Mouse (Mus musculus) ovary, postnatal 14 days (tissue): ENCODE measurements around the gene 4933400A11Rik.

Experiments used
- DNase-seq: peaks from one replicate; pipeline ENCODE4 v3.0.0; 2022; ENCODE audit warnings: low spot score

The 4933400A11Rik gene

DNA sequence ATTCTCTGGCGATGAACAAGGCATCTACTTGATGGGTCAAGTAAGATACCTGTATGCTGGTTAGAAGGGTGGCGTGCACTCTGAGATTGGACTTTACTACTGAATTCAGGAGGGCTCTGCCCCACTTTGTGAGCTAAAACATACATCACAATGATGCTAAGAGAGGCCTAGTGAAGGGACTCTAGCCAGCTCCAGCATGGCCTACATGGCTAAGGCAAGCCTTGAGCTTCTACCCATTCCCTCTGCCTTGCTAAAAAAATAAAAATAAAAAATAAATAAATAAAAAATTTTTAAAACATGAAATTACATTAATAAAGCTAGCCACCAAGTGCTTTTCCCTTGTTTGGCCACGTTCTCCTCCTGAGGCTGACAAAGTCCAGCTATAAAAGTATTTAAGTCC lies at the start of gene 4933400A11Rik:
Gene 4933400A11Rik (minus strand): TSS at position 101 of the 400 bp plus-strand sequence.
- no peak for DNase-seq

DNA sequence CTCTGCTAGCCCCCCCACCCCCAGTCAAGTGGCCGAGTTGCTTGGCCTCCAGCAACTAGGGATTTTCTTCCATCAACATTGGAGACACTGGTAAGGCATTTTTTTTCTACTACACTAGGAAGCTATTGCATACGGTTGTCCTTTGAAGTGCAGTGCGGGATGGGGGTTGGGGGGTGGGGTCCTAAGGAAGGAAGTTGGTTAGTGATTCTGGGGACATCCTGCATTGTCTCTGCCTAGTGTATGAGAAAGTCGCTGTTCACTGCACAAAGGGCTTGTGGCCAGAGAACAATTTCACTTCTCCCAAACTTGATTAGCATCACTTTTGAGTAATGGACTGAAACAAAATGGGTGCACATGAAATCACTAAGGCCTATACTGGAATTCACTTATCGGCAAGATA lies 48.7 kb upstream of the 4933400A11Rik start:
- DNase-seq: no peak

DNA sequence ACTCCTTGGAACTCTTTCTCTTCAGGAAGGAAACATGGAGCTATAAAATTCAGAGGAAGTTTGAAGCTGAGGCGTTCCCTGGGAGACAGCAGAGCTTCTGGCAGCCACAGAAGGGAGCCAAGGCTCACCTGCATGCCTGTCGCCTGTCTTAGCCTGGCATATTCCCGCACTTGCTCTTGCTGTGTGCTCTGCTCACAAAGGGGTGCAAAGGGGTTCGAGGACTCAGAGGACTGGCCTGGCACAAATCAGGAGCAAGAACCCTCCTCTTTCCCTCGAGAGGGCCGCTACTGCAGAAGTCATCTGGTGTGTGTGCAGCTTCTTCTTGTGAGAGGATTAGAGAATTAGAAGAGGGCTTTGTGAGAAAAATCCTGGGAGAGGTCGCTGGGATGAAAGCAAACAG lies 48.3 kb upstream of the 4933400A11Rik start:
- no peak for DNase-seq

DNA sequence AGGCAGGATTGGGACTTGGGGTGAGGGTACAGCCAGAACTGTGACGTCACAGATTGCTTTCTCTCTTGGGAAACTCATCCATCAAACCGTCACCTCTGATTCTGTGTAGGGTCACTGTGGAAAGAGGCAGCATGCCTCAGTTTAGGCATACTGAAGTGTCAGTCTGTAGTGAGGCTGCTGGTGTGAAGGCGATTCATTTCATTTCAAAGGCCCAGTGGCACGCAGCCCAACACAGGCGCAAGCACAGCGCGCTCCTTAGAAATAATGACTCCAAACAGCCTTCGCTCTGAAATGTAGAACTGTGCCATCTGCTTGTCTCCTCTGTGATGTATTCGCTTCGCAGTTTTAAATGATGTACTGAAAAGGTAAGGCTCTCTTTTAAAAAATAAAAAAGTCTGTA lies 47.5 kb upstream of the 4933400A11Rik start:
- no peak for DNase-seq

DNA sequence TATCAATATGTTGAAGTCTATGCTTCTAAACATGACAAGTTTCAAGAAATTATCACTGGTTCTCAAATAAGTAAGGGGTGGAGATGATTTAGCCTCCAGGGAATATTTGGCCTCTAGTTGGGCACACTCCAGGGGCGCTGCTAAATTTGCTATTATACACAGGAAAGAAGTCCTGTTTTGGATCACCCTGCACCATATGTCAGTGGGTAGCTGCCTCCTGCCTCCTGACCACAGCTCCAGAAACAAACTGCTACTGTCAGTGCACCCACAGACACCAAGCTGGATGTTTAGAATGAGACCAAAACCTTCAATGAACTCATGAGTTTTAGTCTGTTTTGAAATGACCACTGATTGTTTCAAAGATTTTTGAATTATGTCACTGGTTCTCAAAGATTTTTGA lies 34.2 kb upstream of the 4933400A11Rik start:
- DNase-seq: no peak

DNA sequence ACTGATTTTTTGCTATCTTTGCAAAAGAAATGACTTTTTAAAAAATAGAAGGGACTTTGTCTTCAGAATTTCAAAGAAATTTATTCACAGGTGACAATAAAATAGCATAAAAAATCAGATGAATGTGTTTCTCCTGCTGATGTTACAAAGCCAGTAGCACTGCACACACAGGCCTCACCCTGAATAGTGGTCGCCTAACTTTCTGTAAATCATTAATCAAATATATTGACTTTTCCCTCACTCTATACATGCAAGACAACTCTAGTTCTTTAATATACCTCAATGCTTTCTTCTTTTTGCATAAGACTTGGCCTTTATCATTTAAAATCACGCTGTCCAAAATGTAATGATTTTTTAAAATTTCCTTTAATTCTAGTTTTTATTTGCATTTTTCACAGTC lies 32.3 kb upstream of the 4933400A11Rik start:
- no peak for DNase-seq

DNA sequence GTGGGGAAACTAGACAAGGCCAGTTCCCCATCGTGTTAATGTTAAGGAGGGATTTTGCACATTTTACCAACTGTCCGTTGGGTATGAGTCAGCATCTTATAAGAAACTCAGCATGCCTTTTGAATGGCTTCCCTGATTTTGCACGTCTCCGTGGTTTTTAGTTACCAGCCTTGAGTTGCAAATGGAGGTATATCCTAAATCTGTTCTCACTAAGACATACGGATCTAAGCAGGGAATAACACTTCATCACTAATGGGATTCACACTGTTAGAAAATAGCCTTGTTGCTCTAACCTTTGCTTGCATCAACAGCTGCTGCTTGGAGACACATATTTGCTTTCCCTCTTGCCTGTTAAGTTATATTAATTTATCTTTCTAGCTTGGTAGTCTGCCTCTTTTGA lies 31.9 kb upstream of the 4933400A11Rik start:
- DNase-seq: no peak

DNA sequence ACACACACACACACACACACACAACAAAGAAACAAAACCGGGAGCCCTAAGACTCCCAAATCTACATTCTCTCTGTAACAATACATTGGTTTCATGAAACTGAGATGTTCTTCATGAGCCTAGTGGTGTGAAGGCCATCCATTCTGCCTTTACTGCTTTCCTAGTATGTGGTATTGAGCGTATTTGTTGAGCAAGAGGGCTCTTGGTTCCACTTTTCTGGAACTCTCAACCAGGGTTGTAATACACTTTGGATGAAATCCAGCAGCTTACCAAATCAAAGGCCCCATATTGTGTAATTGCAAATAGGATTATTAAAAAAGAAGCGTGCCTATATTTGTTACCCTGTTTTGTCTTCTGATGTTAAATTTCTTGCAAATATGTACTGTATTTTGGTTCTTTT lies 28.3 kb upstream of the 4933400A11Rik start:
- no peak for DNase-seq

DNA sequence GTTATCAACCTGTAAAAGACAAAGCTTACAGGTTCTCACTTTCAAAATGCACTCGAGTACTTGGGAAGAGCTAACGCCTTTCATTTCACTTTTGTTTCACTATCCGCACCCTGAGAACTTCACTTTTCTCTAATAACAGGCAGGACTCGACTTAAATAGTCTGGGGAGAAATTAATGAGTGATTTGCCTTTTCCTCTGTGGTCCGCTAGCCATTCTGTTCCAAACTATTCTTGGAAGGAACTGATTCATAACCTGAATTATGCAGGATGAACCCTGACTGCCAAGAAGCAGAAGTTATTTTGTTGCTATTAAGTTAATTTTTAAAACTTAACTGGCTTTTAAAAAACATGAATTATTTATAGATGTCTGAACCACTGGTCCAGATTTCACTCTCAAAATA lies 26.4 kb upstream of the 4933400A11Rik start:
- no peak for DNase-seq

DNA sequence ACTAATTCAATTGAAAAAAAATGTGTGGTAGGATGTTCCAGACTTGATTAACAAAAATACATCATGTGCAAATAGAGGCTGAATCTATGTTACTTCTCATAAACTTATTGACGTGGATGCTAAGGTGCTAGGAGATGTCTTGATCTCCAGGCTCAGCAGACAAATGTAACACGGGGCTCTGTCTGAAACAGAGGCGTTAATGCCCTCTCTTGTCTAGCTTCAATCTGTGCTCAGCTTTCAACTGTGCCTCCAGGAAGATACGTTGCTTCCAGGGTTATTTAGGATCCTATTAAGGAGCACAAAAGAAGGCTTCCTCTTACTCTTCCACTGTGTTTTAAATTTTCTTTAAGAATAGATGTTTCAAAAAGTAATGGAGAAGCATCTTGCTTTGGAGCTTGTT lies 20.8 kb upstream of the 4933400A11Rik start:
- DNase-seq: no peak

DNA sequence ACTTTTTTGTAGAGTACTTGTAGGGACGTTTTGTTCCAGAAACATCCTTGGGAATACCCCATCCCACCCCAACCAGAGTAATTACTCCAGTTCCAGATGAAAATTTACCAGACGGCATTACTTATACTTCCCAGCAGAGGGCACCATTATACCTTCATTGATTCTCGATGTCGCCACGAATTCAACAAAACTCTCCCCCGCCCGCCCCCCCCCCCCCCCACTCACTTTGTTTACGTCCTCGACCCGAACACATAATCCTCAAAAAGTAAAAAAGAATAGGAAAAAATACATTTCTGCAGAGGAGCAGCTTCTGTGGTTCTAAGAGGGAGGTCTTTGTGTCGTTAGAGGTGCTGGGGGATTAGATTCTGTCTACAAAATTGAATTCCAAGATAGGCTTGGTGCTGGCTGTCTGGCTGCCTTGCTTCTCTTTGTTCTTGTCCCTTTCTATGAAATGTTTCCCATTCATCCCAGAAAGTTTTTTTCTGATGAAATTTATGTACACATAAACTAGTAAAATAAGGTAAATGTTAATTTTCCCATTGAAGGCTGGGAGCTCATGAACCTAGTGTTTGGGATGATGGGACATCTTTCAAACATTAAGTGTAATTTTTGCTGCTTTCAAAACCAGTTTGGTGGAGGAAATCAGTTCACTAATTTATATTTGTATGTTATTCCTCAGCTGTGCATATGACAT lies 19.7 kb upstream of the 4933400A11Rik start:
- peak; percentile 5 for DNase-seq

DNA sequence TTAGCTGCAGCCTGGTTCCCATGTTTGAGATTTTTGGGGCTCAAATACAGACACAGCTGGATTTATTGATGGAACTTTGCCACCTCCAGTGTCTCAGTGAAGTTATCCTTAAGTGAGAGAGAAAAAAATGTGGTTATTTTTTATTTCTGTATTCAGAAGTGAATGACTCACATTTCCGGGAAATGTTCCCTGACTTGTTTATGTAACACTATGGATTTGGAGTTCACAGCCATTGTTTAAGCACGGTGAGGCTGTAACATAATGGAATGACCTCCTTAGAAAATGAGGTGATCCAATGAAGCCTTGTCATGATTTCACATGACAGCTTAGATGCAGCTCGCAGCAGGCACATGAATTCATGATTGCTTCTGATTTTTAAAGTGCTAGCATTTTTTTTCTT lies 17.7 kb upstream of the 4933400A11Rik start:
- DNase-seq: no peak

DNA sequence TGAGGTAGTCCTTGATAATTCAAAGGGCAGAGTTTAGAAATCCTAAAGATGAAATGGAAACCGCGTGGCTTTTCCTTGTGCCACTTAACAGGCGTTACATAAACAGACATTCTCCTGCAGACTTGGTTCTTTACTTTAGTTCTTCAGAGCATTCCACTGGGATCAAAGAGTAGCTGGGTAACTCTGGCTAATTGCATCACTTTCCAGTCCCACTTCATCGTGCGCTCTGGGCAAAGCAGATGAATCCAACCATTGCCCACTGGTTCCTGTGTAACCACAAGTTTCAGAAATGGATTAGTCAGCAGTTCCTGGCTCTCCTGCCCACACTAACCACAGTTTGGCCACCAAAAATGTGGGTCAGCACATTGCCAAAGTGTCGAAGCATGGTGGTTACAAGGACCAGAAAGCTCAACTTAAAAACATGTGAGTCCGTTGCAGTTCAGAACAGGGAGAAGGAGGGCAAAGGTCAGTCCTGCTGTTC lies 15.4 kb upstream of the 4933400A11Rik start:
- no peak for DNase-seq

DNA sequence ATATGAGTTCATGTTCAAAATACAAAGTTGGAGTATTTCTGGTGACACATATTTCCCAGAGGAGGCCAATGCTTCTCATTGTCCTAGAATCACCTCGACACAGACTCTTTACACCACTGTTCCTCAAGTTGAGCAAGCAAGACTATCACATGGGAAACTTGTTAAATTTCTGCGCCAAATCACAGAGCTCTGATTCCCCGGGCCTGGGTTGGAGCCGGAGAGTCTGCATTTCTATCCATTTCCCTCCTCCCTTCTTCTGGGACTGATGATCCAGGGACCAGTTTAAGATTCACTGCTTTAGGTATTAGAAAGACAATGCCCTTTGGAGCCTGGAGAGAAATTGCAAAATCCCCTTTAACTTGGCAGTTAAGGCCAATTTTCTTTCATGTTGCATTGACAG lies 15.0 kb upstream of the 4933400A11Rik start:
- no peak for DNase-seq

DNA sequence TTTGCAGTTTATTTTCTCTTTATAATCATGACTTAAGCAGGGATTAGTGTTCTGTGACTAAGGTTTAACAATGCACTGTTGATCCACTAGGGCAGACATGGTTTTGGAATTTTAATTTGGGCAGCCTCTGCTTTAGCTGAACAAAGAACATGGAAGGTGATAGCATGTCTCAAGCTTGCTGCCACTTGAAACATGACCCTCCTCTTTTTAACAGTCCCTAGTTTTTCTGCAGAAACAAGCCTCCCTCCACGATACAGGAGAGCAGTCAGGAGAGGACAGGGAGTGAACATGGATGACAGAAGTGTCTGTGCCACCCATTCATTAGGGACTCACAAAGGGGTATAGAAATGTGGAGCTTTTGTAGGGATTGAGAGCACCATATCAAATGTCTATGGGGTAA lies 13.4 kb upstream of the 4933400A11Rik start:
- DNase-seq: no peak

DNA sequence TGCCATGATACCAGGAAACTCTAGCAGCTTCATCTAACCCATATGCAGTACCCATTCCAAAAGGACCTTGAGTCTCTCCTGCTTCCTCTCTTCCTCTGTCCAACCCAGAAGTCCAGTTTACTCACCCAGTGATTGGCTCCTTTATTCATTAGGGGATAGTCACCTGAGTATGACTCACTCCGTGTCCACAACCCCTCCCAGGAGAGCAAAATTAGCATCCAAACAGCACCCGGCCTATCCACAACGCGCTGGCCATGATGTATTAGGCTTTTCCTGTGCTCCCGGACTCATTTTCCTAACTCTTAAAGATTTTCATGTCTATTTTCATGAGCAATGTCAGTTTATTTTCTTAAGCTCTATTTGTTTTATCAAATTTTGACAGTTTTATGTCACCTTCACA lies 10.3 kb upstream of the 4933400A11Rik start:
- DNase-seq: no peak

DNA sequence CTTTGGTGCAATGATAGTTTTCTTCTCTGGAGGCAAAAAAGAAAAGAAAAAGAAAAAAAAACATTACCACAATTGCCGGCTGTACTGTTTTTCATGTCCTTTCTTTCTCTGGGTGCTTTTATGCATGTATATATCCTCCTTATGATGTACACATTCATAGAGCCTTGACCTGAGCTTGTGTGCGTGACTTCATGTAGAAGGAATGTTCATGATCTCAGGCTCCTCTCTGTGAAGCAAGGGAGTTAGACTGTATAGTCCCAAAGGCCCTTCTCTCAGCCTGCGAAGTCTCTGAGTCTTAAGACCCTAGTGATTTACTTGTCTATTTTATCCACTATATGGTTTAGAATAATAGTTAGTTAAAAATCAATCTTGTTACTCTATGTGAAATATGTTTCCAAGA lies 21.4 kb downstream of the 4933400A11Rik start:
- no peak for DNase-seq

DNA sequence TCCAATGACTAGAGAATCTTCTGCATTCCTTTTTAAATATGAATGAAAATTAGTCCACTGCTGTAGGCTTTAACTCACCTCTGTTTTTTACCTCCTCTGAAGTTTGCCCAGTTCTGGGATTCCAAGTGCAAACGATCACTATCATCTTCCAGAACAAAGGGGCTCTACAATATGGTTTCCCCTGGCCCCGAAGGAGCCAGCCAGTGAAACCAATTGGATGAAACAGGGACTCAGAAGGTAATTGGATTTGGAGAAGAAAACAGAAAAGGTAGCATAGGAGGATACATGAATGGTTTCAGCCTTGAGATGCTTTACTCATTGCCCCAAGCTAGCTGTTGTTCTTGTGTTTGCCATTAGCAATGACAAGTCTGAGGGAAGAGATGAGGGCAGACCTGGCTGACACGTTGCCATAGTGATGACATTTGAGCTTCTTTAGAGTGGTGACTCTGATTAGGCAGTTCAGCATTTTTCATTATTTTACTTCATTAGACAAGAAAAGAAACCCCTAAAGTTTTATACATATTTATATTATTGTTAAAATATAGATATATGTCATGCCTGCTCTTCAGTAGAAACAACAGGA lies 44.0 kb downstream of the 4933400A11Rik start:
- DNase-seq: no peak
